Mouse (Mus musculus): ENCODE results near the gene Ttc30a2. TPM values are rescaled to one million over a fixed set of nuclear protein-coding genes. Genes with fewer than 3 reads are reported as not detected.
"Not testable (repeated sequence)": the region's sequence is repeated elsewhere in the genome, so short reads cannot be mapped to it uniquely, and the experiment has no call there.

The Ttc30a2 gene
- polyA plus RNA-seq, 1 experiment from 2014 or later, result 0.06 TPM

- WGBS (ENCODE audit: insufficient replicate concordance), result 80% methylated on average over 5 of the region's 5 CpGs
- Histone ChIP-seq H3K9ac (no peak overlapping the region), H3K9me3 (replicated peaks) (no peaks in the 10 kb centered on the region), H3K36me3 (no peaks in the 10 kb centered on the region), H3K4me2 (no peak overlapping the region), H3K27me3 (no peaks in the 10 kb centered on the region), H3K4me3 (replicated peaks) (no peak overlapping the region), H3K4me1 (replicated peaks) (no peaks in the 10 kb centered on the region), H3K27ac (no peak overlapping the region)
- no peak for ATAC-seq (ENCODE audit: low read depth)
- no peak for DNase-seq
Measured at GRCm38 (mm10) chr2:75953320-75953719, 24.6 kb downstream of the Ttc30a2 start.

GRCm38 (mm10) chr2:75950685-75951084 lies 27.3 kb downstream of the Ttc30a2 start:
- Histone ChIP-seq H3K9ac (no peak overlapping the region), H3K36me3 (no peaks in the 10 kb centered on the region), H3K9me3 (replicated peaks) (no peaks in the 10 kb centered on the region), H3K4me3 (replicated peaks) (no peak overlapping the region), H3K27ac (no peak overlapping the region), H3K27me3 (no peaks in the 10 kb centered on the region), H3K4me1 (replicated peaks) (no peaks in the 10 kb centered on the region), H3K4me2 (no peak overlapping the region)
- no peak for DNase-seq
- no peak for ATAC-seq (ENCODE audit: low read depth)
- 76% methylated on average over 8 of the region's 8 CpGs for WGBS (ENCODE audit: insufficient replicate concordance)

GRCm38 (mm10) chr2:75938117-75939063 lies 39.6 kb downstream of the Ttc30a2 start, which contains the start of gene Ttc30b:
Gene Ttc30b, minus strand, starts transcription at chr2:75938585.
- Histone ChIP-seq H3K27me3 (no peaks in the 10 kb centered on the region), H3K27ac (no peak within 1 kb of the TSS), H3K9ac (peak within 1 kb of the TSS; percentile 57), H3K36me3 (no peaks in the 10 kb centered on the region), H3K9me3 (replicated peaks) (no peaks in the 10 kb centered on the region), H3K4me2 (peak within 1 kb of the TSS; percentile 68), H3K4me1 (replicated peaks) (peaks cover 6% of the 10 kb centered on the region), H3K4me3 (replicated peaks) (peak within 1 kb of the TSS; percentile 63)
- ATAC-seq (ENCODE audit: low read depth), result peak; percentile 87
- 4% methylated on average over 42 of the region's 42 CpGs for WGBS (ENCODE audit: insufficient replicate concordance)
- peak; percentile 62 for DNase-seq

- H3K4me1 ChIP-seq (replicated peaks); H3K27ac ChIP-seq; DNase-seq; H3K9me3 ChIP-seq (replicated peaks); H3K36me3 ChIP-seq; H3K27me3 ChIP-seq: not testable (repeated sequence)
- peak overlapping the region; percentile 57; the same call in 1 of the 2 replicates for H3K9ac ChIP-seq
- H3K4me2 ChIP-seq, result peak overlapping the region; percentile 68
- peak; percentile 20; the same call in 1 of the 2 replicates for ATAC-seq (ENCODE audit: low read depth)
- 72% methylated on average over 16 of the region's 17 CpGs for WGBS (ENCODE audit: insufficient replicate concordance)
- peak overlapping the region; percentile 63 for H3K4me3 ChIP-seq (replicated peaks)
Measured at GRCm38 (mm10) chr2:75937520-75938116, 40.4 kb downstream of the Ttc30a2 start.

GRCm38 (mm10) chr2:75936685-75937084 lies 41.3 kb downstream of the Ttc30a2 start:
- H3K4me2 ChIP-seq; H3K4me1 ChIP-seq (replicated peaks); H3K27ac ChIP-seq; H3K9me3 ChIP-seq (replicated peaks); H3K9ac ChIP-seq; H3K27me3 ChIP-seq; H3K36me3 ChIP-seq; ATAC-seq (ENCODE audit: low read depth); H3K4me3 ChIP-seq (replicated peaks); DNase-seq: not testable (repeated sequence)
- 77% methylated on average over 2 of the region's 2 CpGs for WGBS (ENCODE audit: insufficient replicate concordance)

GRCm38 (mm10) chr2:75933541-75933940 lies 44.4 kb downstream of the Ttc30a2 start:
- Histone ChIP-seq H3K9ac (no peak overlapping the region), H3K4me2 (no peak overlapping the region), H3K9me3 (replicated peaks) (no peaks in the 10 kb centered on the region), H3K4me1 (replicated peaks) (peaks cover 3% of the 10 kb centered on the region), H3K36me3 (no peaks in the 10 kb centered on the region), H3K27me3 (no peaks in the 10 kb centered on the region), H3K27ac (no peak overlapping the region), H3K4me3 (replicated peaks) (no peak overlapping the region)
- ATAC-seq (ENCODE audit: low read depth), result no peak
- no peak for DNase-seq
- 53% methylated on average over 7 of the region's 7 CpGs for WGBS (ENCODE audit: insufficient replicate concordance)

- no peak overlapping the region for H3K27ac ChIP-seq
- H3K27me3 ChIP-seq, result no peaks in the 10 kb centered on the region
- 80% methylated on average over 2 of the region's 2 CpGs for whole genome bisulfite sequencing (ENCODE audit: insufficient replicate concordance)
- peaks cover 11% of the 10 kb centered on the region; the same call in 1 of the 2 replicates for H3K36me3 ChIP-seq
- no peak overlapping the region for H3K4me3 ChIP-seq (replicated peaks)
- no peak for ATAC-seq (ENCODE audit: low read depth)
- H3K4me2 ChIP-seq, result no peak overlapping the region
- H3K9me3 ChIP-seq (replicated peaks), result no peaks in the 10 kb centered on the region
- H3K9ac ChIP-seq, result no peak overlapping the region
- H3K4me1 ChIP-seq (replicated peaks), result no peaks in the 10 kb centered on the region
- DNase-seq, result no peak
Measured at GRCm38 (mm10) chr2:75930941-75931340, 47.0 kb downstream of the Ttc30a2 start.

- ATAC-seq (ENCODE audit: low read depth) (no peak), DNase-seq (no peak)
- Histone ChIP-seq H3K4me3 (replicated peaks) (no peak overlapping the region), H3K36me3 (peaks cover 15% of the 10 kb centered on the region), H3K4me2 (no peak overlapping the region), H3K27me3 (no peaks in the 10 kb centered on the region), H3K27ac (no peak overlapping the region), H3K4me1 (replicated peaks) (no peaks in the 10 kb centered on the region), H3K9me3 (replicated peaks) (no peaks in the 10 kb centered on the region), H3K9ac (no peak overlapping the region)
- WGBS (ENCODE audit: insufficient replicate concordance), result 86% methylated on average over 6 of the region's 6 CpGs
Measured at GRCm38 (mm10) chr2:75929786-75930444, 48.1 kb downstream of the Ttc30a2 start.

GRCm38 (mm10) chr2:75929141-75929540 lies 48.8 kb downstream of the Ttc30a2 start:
- 92% methylated on average over 2 of the region's 2 CpGs for WGBS (ENCODE audit: insufficient replicate concordance)
- Histone ChIP-seq H3K9me3 (replicated peaks) (no peaks in the 10 kb centered on the region), H3K4me1 (replicated peaks) (no peaks in the 10 kb centered on the region), H3K27me3 (no peaks in the 10 kb centered on the region), H3K4me3 (replicated peaks) (no peak overlapping the region), H3K9ac (no peak overlapping the region), H3K27ac (no peak overlapping the region), H3K4me2 (no peak overlapping the region), H3K36me3 (peaks cover 18% of the 10 kb centered on the region)
- ATAC-seq (ENCODE audit: low read depth), result no peak
- no peak for DNase-seq

GRCm38 (mm10) chr2:75928011-75928410 lies 50.0 kb downstream of the Ttc30a2 start:
- H3K4me1 ChIP-seq (replicated peaks), result no peaks in the 10 kb centered on the region
- peaks cover 18% of the 10 kb centered on the region for H3K36me3 ChIP-seq
- H3K4me2 ChIP-seq, result no peak overlapping the region
- 81% methylated on average over 3 of the region's 3 CpGs for WGBS (ENCODE audit: insufficient replicate concordance)
- no peak overlapping the region for H3K27ac ChIP-seq
- H3K27me3 ChIP-seq, result no peaks in the 10 kb centered on the region
- no peak for ATAC-seq (ENCODE audit: low read depth)
- no peak overlapping the region for H3K4me3 ChIP-seq (replicated peaks)
- no peak overlapping the region for H3K9ac ChIP-seq
- H3K9me3 ChIP-seq (replicated peaks), result no peaks in the 10 kb centered on the region
- DNase-seq, result no peak

- ATAC-seq (ENCODE audit: low read depth) (no peak), DNase-seq (no peak)
- WGBS (ENCODE audit: insufficient replicate concordance), result 79% methylated on average over 5 of the region's 5 CpGs
- H3K4me2 ChIP-seq, result no peak overlapping the region
- no peak overlapping the region for H3K4me3 ChIP-seq (replicated peaks)
- H3K36me3 ChIP-seq, result peaks cover 18% of the 10 kb centered on the region
- no peak overlapping the region for H3K9ac ChIP-seq
- no peaks in the 10 kb centered on the region for H3K4me1 ChIP-seq (replicated peaks)
- H3K27me3 ChIP-seq, result no peaks in the 10 kb centered on the region
- H3K9me3 ChIP-seq (replicated peaks), result no peaks in the 10 kb centered on the region
- no peak overlapping the region for H3K27ac ChIP-seq
Measured at GRCm38 (mm10) chr2:75926061-75926460, 51.9 kb downstream of the Ttc30a2 start.

Measured in liver, embryonic 13.5 days (tissue).